Mouse (Mus musculus): Measurements from ENCODE around the gene Adh7.

DNA sequence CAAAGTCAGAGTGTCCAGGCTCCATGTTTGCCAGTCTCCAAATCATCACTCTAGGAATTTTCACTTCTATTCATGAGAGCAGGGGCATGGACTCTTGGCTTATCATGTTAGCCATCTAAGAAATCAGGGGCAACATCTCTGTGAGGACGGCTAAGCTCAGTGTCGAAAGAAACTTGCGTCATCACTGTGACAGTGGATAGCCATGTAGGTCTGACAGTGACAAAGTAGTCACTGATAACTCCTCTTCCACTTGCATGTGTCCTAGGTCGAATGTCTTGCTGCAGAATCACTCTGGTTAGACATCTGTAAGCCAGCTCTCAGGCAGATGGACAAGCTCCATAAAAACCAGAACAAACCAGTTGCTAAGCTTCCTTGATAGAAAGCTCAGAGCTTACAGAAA is 45.0 kb downstream of the Adh7 start:
- TF ChIP-seq CTCF (conservative IDR thresholded peaks at IDR 0.05; ENCODE audit: insufficient read depth, insufficient read length, low read depth, low read length): no peak
- TF ChIP-seq POLR2A (IDR thresholded peaks at IDR 0.05; ENCODE audit: low read depth, low read length): no peak

Data from kidney, adult 2 months (tissue).